Mouse (Mus musculus): ENCODE results near the gene Slc37a3.
"Not testable (repeated sequence)": the region's sequence is repeated elsewhere in the genome, so short reads cannot be mapped to it uniquely, and the experiment has no call there.

DNA sequence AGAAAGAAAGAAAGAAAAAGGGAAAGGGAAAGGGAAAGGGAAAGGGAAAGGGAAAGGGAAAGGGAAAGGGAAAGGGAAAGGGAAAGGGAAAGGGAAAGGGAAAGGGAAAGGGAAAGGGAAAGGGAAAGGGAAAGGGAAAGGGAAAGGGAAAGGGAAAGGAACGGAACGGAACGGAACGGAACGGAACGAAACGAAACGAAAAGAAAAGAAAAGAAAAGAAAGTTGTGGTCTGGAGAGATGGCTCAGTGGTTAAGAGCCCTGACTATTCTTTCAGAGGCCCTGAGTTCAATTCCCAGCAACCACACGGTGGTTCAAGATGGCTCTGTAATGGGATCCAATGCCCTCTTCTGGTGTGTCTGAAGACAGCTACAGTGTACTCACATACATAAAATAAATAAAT, 18.3 kb downstream of the Slc37a3 start:
- TF ChIP-seq POLR2A (IDR thresholded peaks at IDR 0.05; ENCODE audit: insufficient read depth, low read depth, low read length); CTCF (IDR thresholded peaks at IDR 0.05): not testable (repeated sequence)

Measured in heart, adult 2 months (tissue).